Mouse (Mus musculus) left cerebral cortex, adult 18-20 months (tissue): Measurements from ENCODE around the gene Syt12. TPM values are rescaled to one million over a fixed set of nuclear protein-coding genes. Genes with fewer than 3 reads are reported as not detected.
A peak's percentile ranks its signal among the peaks of the same experiment; 100 is the strongest.

Experiments
- DNase-seq, 2 experiments: peaks; one replicate each; pipeline ENCODE4 v3.0.0; 2021 to 2022; ENCODE audit warnings: low spot score in 2 of 2, mixed read lengths in 1 of 2
- long read RNA-seq, 2 experiments: library from polyadenylated mRNA; stranded (forward); transcript quantifications; one replicate each; pipeline ENCODE4 v2.0.0; 2021
- total RNA-seq, 2 experiments: library from RNA; stranded (reverse); gene quantifications; 2 replicates each; pipeline ENCODE4 v1.2.3; 2021

Syt12 gene
- 10 to 100 TPM; 38.2 to 55.8 TPM for total RNA-seq
- long read RNA-seq, experiment 1, transcript Syt12-201 (8 exons, 3,581 nt), result major isoform, 52 of 59 reads
- long read RNA-seq, experiment 1, partial matches to known transcripts, result 2 of 59 reads
- long read RNA-seq, experiment 1, other reads (novel, unspliced or antisense), result 5 of 59 reads
- long read RNA-seq, experiment 2, transcript Syt12-201 (8 exons, 3,581 nt), result major isoform, 43 of 50 reads
- long read RNA-seq, experiment 2, partial matches to known transcripts, result 3 of 50 reads
- long read RNA-seq, experiment 2, other reads (novel, unspliced or antisense), result 4 of 50 reads

- peak; percentile 57 to 65 for DNase-seq
These were observed at the start of gene Syt12 for GRCm38 (mm10) chr19:4477345-4478189. Gene Syt12 (minus strand): TSS chr19:4477447.

GRCm38 (mm10) chr19:4521426-4522050 is 44.3 kb upstream of the Syt12 start:
- DNase-seq, result no peak

GRCm38 (mm10) chr19:4517483-4517882 is 40.2 kb upstream of the Syt12 start:
- no peak for DNase-seq

- DNase-seq, result no peak
These were observed 39.0 kb upstream of the Syt12 start for GRCm38 (mm10) chr19:4516288-4516687.

GRCm38 (mm10) chr19:4515746-4516145 is 38.5 kb upstream of the Syt12 start:
- DNase-seq, result no peak

GRCm38 (mm10) chr19:4513236-4513858 is 36.1 kb upstream of the Syt12 start:
- DNase-seq, result no peak

- DNase-seq, result no peak
These were observed 34.0 kb upstream of the Syt12 start for GRCm38 (mm10) chr19:4511116-4511841.

- DNase-seq, result peak; percentile 98 to 99
These were observed 33.0 kb upstream of the Syt12 start, which contains the start of gene Pcx for GRCm38 (mm10) chr19:4509986-4510963. Gene Pcx (plus strand): TSS chr19:4510472.

GRCm38 (mm10) chr19:4507746-4508145 is 30.5 kb upstream of the Syt12 start:
- DNase-seq, result no peak

GRCm38 (mm10) chr19:4504830-4505229 is 27.6 kb upstream of the Syt12 start:
- no peak for DNase-seq

GRCm38 (mm10) chr19:4502701-4503100 is 25.5 kb upstream of the Syt12 start:
- DNase-seq, result no peak

GRCm38 (mm10) chr19:4498062-4498933 is 21.1 kb upstream of the Syt12 start, which contains the start of gene 2010003K11Rik:
Gene 2010003K11Rik (minus strand): TSS chr19:4498583.
- DNase-seq, result no peak

GRCm38 (mm10) chr19:4497263-4497973 is 20.2 kb upstream of the Syt12 start:
- peak; percentile 52 to 76 for DNase-seq

GRCm38 (mm10) chr19:4496535-4497262 is 19.5 kb upstream of the Syt12 start:
- no peak for DNase-seq

- no peak for DNase-seq
These were observed 18.6 kb upstream of the Syt12 start for GRCm38 (mm10) chr19:4495814-4496213.

- DNase-seq, result no peak
These were observed 17.5 kb upstream of the Syt12 start for GRCm38 (mm10) chr19:4494707-4495106.
